Mouse (Mus musculus) midbrain, embryonic 11.5 days (tissue): Measurements from ENCODE around the gene Efr3b. TPM values are rescaled to one million over a fixed set of nuclear protein-coding genes. Genes with fewer than 3 reads are reported as not detected.

Source experiments
- ATAC-seq: fragments of 200-750 bp; cut with Nextera tagmentation; 2 replicates; pipeline ENCODE4 v1.8.0; 2017; ENCODE audit warnings: moderate TSS enrichment, moderate library complexity; ENCODE audit not compliant: low FRiP score
- DNase-seq: peaks from one replicate; pipeline ENCODE4 v3.0.0; 2015; ENCODE audit warnings: low spot score; ENCODE audit errors: missing footprints
- H3K27ac ChIP-seq: fragments of 300-500 bp; sonication (generic); 2 replicates; pipeline ENCODE4 v1.5.1; 2014; ENCODE audit warnings: low read depth, low read length
- H3K27me3 ChIP-seq: fragments of 300-500 bp; sonication (generic); 2 replicates; pipeline ENCODE4 v1.6.1; 2014; ENCODE audit warnings: mild to moderate bottlenecking, low read length, moderate library complexity, mixed read lengths; ENCODE audit not compliant: control insufficient read depth, insufficient read depth
- H3K36me3 ChIP-seq: fragments of 300-500 bp; sonication (generic); 2 replicates; pipeline ENCODE4 v1.6.1; 2014; ENCODE audit warnings: mild to moderate bottlenecking, low read length, moderate library complexity, mixed read lengths; ENCODE audit not compliant: control insufficient read depth, insufficient read depth
- H3K4me1 ChIP-seq: fragments of 300-500 bp; sonication (generic); 2 replicates; pipeline ENCODE4 v1.6.1; 2014; ENCODE audit warnings: low read length; ENCODE audit not compliant: control insufficient read depth, insufficient read depth
- H3K4me2 ChIP-seq: fragments of 300-500 bp; sonication (generic); 2 replicates; pipeline ENCODE4 v1.6.1; 2014; ENCODE audit warnings: mild to moderate bottlenecking, moderate library complexity
- H3K4me3 ChIP-seq: fragments of 300-500 bp; sonication (generic); 2 replicates; pipeline ENCODE4 v1.5.1; 2014; ENCODE audit warnings: low read depth, low read length
- H3K9ac ChIP-seq: fragments of 300-500 bp; sonication (generic); 2 replicates; pipeline ENCODE4 v1.6.1; 2014; ENCODE audit warnings: low read length
- H3K9me3 ChIP-seq: fragments of 300-500 bp; sonication (generic); 2 replicates; pipeline ENCODE4 v1.6.1; 2016; ENCODE audit warnings: low read length; ENCODE audit not compliant: control insufficient read depth
- WGBS: fragments of 180-500 bp; shearing (Covaris S2); extraction: QIAGEN DNeasy Blood & Tissue Kit; methylation state at CpG from one replicate; pipeline ENCODE4 v1.1.7; 2014; 5-methylcytosine and 5-hydroxymethylcytosine counted together
- polyA plus RNA-seq: library from polyadenylated mRNA; unstranded; fragments of >200 nt; fragmentation: Nextera tagmentation; extraction: Ambion mirVana; gene quantifications from 2 replicates; pipeline ENCODE4 v1.2.1, GENCODE M21; 2014

Efr3b gene
- polyA plus RNA-seq, 1 experiment from 2014 or later = 11.7 TPM

DNA sequence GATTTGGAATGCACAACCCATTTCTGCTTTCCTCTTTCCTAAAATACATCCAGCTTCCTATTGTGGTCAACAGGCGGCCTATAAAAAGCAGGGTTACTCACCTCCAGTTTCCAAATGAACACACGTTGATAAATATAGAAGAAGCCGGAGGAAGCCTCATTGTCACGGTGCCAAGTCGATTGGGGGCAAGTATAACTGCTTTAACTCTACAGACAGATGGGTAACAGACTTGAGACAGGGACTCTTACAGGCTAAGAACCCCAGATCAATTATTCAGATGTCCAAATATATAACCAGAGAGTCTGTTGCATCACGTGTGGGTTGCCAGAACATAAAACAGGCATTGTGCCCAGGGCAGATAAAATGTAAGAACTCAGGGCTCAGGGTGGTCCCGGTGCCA is 15.9 kb downstream of the Efr3b start:
- no peak overlapping the region for H3K4me2 ChIP-seq
- WGBS = 91% methylated on average over 7 of the region's 7 CpGs
- DNase-seq (no peak), ATAC-seq (no peak)
- no peaks in the 10 kb centered on the region for H3K4me1 ChIP-seq
- H3K9me3 ChIP-seq = no peaks in the 10 kb centered on the region
- H3K36me3 ChIP-seq = no peaks in the 10 kb centered on the region
- no peak overlapping the region for H3K27ac ChIP-seq
- no peak overlapping the region for H3K4me3 ChIP-seq
- no peak overlapping the region for H3K9ac ChIP-seq
- H3K27me3 ChIP-seq = no peaks in the 10 kb centered on the region

- Histone ChIP-seq H3K27ac (no peak overlapping the region), H3K27me3 (no peaks in the 10 kb centered on the region), H3K4me1 (no peaks in the 10 kb centered on the region), H3K9ac (no peak overlapping the region), H3K9me3 (no peaks in the 10 kb centered on the region), H3K36me3 (no peaks in the 10 kb centered on the region), H3K4me2 (no peak overlapping the region), H3K4me3 (no peak overlapping the region)
- DNase-seq = no peak
- WGBS = 58% methylated on average over 8 of the region's 8 CpGs
- peak; percentile 27; the same call in 1 of the 2 replicates for ATAC-seq
Observed at GRCm38 (mm10) chr12:4020505-4020904, 18.2 kb downstream of the Efr3b start.

DNA sequence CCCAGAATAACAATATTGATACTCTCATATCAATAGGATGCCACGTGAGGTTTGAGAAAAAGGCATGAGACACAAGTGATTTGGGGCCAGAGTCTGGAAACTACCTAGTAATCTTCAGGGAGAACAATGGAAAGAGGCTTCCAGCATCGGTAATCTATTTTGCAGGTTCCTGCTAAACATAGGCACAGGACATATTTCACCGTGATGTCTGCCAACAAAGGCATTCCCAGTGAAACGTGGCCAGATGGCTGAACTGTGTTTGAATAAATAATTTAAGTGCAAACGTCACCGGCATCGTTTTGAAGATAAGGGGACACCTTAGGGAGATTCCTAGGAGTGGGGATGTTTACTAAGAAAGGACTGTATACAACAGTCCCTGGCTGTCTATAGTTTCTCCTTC is 22.4 kb downstream of the Efr3b start:
- DNase-seq = no peak
- no peak overlapping the region for H3K27ac ChIP-seq
- H3K4me1 ChIP-seq = no peaks in the 10 kb centered on the region
- WGBS = 79% methylated on average over 7 of the region's 7 CpGs
- no peaks in the 10 kb centered on the region for H3K36me3 ChIP-seq
- H3K27me3 ChIP-seq = no peaks in the 10 kb centered on the region
- no peaks in the 10 kb centered on the region for H3K9me3 ChIP-seq
- H3K9ac ChIP-seq = no peak overlapping the region
- H3K4me2 ChIP-seq = no peak overlapping the region
- H3K4me3 ChIP-seq = no peak overlapping the region
- no peak for ATAC-seq

DNA sequence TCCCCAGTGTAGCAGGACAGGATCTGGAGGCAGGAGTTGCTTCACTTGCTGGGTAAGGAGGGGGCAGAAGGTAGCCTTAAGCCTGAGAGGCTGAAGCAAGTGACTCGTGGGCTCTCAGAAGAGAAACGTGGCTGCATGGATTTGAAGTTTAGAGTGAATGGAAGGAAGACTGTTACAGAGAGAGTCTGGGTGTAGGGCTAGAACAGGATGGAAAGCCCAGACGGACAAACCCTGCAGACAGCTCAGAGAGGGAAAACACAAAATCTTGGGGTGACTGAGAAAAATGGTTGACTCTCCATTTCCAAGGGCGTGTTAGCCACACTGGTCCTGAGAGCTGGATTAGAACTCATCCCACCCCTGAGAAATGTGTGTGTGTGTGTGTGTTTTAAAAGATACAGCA is 23.0 kb downstream of the Efr3b start:
- H3K27me3 ChIP-seq = no peaks in the 10 kb centered on the region
- 81% methylated on average over 4 of the region's 4 CpGs for WGBS

DNA sequence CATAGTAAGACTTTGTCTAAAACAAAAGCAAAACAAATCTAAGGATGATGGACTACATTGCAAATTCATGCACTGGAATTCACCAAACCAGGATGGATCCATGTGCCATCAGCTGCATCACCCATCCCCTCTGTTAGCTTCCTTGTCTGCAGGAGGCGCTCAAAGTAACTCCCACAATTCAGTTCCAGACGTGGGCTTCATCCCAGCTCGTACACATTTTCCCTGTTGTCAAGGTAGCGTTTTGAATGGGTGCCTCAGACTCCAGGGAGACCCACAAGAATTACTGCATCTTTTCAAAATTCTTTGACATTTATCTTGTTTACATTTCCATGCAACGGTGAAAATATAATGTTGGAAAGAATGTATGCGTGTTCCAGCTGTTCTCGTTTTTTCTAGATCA is 23.5 kb downstream of the Efr3b start:
- Histone ChIP-seq H3K4me2 (no peak overlapping the region), H3K4me3 (no peak overlapping the region), H3K4me1 (no peaks in the 10 kb centered on the region), H3K9ac (no peak overlapping the region), H3K27me3 (no peaks in the 10 kb centered on the region), H3K36me3 (no peaks in the 10 kb centered on the region), H3K9me3 (no peaks in the 10 kb centered on the region), H3K27ac (no peak overlapping the region)
- no peak for ATAC-seq
- 78% methylated on average over 7 of the region's 7 CpGs for WGBS
- no peak for DNase-seq

More for the DNA sequence above, 23.0 kb downstream of the Efr3b start:
- H3K4me1 ChIP-seq = no peaks in the 10 kb centered on the region
- H3K27ac ChIP-seq = no peak overlapping the region
- ATAC-seq (no peak), DNase-seq (no peak)
- H3K4me2 ChIP-seq = no peak overlapping the region
- no peak overlapping the region for H3K4me3 ChIP-seq
- H3K36me3 ChIP-seq = no peaks in the 10 kb centered on the region
- H3K9me3 ChIP-seq = no peaks in the 10 kb centered on the region
- no peak overlapping the region for H3K9ac ChIP-seq

DNA sequence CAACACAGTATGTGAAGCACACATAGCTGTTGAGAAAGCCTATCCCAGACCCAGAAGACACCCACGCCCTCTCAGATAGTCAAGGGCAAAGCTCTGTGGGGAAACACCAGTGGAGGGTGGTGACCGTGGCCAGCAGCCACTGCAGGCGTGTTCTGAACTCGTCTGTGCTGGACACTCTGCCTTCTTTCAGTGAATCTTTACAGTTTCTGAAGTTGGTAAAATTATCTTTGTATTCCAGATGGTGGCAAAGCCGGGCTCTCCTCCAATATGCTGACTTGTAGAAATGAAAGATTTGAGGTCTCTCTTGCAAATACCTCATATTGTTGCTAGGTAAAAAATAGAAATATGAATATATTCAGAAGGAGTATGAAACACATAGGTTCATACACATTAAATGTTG is 27.0 kb downstream of the Efr3b start:
- ATAC-seq (no peak), DNase-seq (no peak)
- no peak overlapping the region for H3K27ac ChIP-seq
- no peaks in the 10 kb centered on the region for H3K27me3 ChIP-seq
- no peaks in the 10 kb centered on the region for H3K9me3 ChIP-seq
- H3K9ac ChIP-seq = no peak overlapping the region
- no peak overlapping the region for H3K4me2 ChIP-seq
- H3K4me3 ChIP-seq = no peak overlapping the region
- no peaks in the 10 kb centered on the region for H3K36me3 ChIP-seq
- peaks cover 5% of the 10 kb centered on the region; the same call in 1 of the 2 replicates for H3K4me1 ChIP-seq
- WGBS = 85% methylated on average over 5 of the region's 5 CpGs

DNA sequence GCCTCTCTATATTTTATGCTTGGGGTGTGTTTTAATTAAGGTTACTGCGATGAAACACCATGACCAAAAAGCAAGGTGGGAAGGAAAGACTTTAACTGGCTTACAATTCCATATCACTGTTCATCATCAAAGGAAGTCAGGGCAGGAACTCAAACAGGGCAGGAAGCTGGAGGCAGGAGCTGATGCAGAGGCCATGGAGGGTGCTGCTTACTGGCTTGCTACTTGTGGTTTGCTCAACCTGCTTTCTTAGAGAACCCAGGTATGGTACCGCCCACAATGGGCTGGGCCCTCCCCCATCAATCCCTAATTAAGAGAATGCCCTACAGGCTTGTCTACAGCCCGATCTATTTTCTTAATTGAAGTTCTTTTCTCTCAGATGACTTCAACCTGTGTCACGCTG is 27.4 kb downstream of the Efr3b start:
- DNase-seq (no peak), ATAC-seq (no peak)
- H3K27ac ChIP-seq = no peak overlapping the region
- no peaks in the 10 kb centered on the region for H3K27me3 ChIP-seq
- no peaks in the 10 kb centered on the region for H3K9me3 ChIP-seq
- H3K4me2 ChIP-seq = no peak overlapping the region
- H3K36me3 ChIP-seq = no peaks in the 10 kb centered on the region
- H3K4me1 ChIP-seq = peaks cover 5% of the 10 kb centered on the region; the same call in 1 of the 2 replicates
- no peak overlapping the region for H3K4me3 ChIP-seq
- WGBS = 86% methylated on average over 4 of the region's 4 CpGs
- no peak overlapping the region for H3K9ac ChIP-seq

DNA sequence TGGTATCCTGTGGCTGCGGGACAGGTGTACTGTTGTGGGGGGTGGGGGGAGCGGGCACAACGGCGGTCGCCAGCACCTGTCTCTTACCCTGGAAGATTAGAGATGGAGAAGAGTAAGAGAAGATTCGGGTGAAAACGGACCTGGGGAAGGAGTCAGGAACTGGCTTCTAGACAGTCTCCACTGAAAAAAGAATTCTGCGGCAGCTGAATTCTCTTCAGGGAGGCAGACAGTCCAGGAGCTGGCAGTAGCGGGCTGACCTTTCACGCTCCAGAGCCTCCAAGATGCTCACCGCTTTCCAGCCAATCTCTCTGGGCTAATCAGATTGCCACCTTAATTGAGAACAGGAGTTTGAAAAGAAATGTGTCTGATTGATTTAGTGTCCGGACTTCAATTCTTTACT is 30.0 kb downstream of the Efr3b start:
- Histone ChIP-seq H3K4me3 (no peak overlapping the region), H3K27me3 (no peaks in the 10 kb centered on the region), H3K9ac (no peak overlapping the region), H3K27ac (peak overlapping the region; percentile 22; the same call in 1 of the 2 replicates), H3K4me2 (no peak overlapping the region), H3K36me3 (no peaks in the 10 kb centered on the region), H3K4me1 (peaks cover 8% of the 10 kb centered on the region; the same call in 1 of the 2 replicates), H3K9me3 (no peaks in the 10 kb centered on the region)
- 52% methylated on average over 12 of the region's 12 CpGs for WGBS
- ATAC-seq (peak; percentile 23; the same call in 1 of the 2 replicates), DNase-seq (no peak)

DNA sequence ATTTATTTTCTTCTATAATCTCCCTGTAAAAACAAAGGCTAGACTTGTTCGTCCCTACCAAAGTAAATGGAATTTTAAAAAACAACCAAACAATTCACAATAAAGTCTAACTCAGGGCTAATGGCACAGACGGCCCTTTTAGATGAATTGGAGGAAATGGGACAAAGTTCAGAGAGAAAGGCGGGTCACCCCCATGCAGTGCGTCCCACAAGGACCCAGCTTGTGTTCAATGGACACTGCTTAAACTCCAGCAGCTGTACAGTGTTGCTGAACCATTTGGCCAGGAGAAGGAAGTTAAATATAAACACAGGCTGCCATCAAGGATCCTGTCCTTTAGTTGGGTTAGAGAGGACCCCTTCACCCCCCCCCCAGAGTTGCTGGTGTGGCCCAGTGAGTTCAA is 30.9 kb downstream of the Efr3b start:
- DNase-seq = no peak
- Histone ChIP-seq H3K9me3 (no peaks in the 10 kb centered on the region), H3K4me2 (no peak overlapping the region), H3K4me3 (no peak overlapping the region), H3K4me1 (peaks cover 8% of the 10 kb centered on the region; the same call in 1 of the 2 replicates), H3K27me3 (no peaks in the 10 kb centered on the region), H3K27ac (no peak overlapping the region; the same call in 1 of the 2 replicates), H3K36me3 (no peaks in the 10 kb centered on the region), H3K9ac (no peak overlapping the region)
- WGBS = 61% methylated on average over 4 of the region's 4 CpGs
- ATAC-seq = no peak
